Mouse (Mus musculus) embryo, embryonic 10.5 days (tissue): Measurements from ENCODE around the gene Nxpe3.
"Not testable (repeated sequence)": the region's sequence is repeated elsewhere in the genome, so short reads cannot be mapped to it uniquely, and the experiment has no call there.

Experiments used
- DNase-seq: peaks from one replicate; pipeline ENCODE4 v3.0.0-alpha.2; 2015; ENCODE audit warnings: low spot score

The Nxpe3 gene

GRCm38 (mm10) chr16:55890346-55891136 is 4.5 kb downstream of the Nxpe3 start:
- no peak for DNase-seq

DNA sequence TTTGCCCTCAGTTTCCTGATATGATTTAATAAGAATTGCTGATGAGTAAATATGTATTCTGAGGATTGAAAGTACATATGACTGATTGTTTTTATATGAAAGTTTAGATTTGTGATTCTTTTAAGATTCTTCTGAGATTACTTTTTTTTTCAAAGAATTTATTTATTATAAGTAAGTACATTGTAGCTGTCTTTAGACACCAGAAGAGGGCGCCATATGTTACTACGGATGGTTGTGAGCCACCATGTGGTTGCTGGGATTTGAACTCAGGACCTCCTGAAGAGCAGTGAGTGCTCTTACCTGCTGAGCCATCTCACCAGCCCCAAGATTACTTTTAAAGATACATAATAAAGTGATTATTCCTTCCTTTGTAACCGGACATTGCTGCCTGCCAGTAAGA is 5.6 kb downstream of the Nxpe3 start:
- no peak for DNase-seq

DNA sequence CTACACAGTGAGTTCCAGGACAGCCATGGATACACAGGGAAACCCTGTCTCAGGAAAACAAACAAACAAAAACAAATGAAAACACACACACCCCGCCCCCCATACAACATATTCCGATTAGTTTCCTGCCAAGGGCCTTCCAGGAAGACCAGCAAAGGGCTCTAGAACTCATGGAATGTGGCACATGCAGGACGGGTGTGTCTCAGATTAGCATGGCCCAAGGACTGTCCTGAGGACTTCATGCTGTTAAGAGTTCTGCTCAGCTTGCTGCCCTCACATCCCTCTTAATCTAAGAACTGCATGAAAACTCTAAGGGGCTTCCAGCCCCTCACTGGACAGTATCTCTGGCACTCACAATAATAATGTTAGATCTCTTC is 6.5 kb downstream of the Nxpe3 start:
- DNase-seq, result no peak

- DNase-seq, result peak; percentile 36
Measured at GRCm38 (mm10) chr16:55887814-55888583, 7.1 kb downstream of the Nxpe3 start.

GRCm38 (mm10) chr16:55884246-55884645 is 10.8 kb downstream of the Nxpe3 start:
- no peak for DNase-seq

DNA sequence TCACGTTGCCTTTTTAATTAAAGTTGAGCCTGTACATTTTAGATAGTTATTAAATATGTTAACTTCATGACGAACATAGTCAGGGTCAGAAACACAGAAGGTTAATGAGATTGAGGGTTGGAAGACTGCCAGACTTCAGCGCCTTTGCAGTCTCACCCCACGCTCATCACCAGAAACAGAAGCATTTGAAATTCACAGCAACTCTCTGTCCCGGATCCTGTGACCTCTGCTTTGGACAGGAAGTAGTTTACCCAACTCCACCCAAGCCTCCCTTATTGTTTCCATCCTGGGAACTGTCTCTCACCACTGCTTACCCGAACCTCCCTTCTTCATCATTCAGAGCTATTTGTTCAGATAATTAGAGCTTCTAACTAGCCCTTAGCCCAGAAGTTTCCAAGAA is 19.1 kb downstream of the Nxpe3 start:
- DNase-seq, result no peak

GRCm38 (mm10) chr16:55863832-55864231 is 31.3 kb downstream of the Nxpe3 start:
- DNase-seq, result no peak

DNA sequence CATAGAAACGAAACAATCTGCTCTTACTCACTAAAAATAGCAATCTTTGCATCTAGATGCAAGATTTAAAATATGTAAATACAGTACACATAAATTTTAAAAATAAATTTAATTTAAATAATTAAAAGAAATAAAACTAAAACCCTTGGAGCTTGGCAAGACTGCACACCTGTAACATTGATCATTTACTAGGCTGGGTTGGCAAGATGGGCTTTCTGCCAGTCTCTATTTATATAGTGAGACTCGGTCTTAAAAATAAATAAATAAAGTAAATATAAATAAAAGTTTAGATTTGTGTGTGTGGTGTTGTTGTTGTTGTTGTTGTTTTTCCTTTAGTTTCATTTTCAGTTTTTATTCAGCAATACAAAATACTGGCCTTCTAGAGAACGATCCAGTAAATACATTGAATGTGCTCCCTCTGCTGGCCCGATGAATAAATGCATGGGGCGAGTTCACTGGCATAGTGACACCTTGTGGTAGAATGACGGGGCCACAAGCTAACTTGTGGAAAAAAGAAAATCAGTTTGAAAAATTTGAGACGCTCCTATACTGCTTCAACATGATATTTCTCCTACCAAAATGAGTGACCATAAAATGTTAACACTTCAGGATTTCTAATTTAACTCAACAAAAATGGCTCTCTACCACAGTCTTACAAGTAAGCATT is 31.8 kb downstream of the Nxpe3 start:
- DNase-seq, result peak; percentile 88

DNA sequence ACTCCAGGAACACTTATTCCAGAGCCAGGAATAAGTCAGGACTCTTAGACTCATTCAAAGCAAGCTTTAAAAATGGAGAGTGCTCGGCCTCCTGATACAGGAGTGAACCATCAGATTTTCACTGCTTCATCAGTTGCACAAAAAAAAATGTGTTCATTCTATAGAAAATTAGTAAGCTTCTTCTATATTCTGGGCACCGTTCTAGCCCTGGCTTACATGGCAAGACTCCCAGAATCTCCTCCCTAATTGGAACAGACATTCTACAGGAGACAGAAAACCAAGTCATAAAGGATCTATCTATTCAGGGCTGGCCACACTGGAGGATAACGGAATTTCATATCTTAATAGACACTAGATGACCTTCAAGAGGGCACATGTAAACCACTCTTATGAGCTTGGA is 34.0 kb downstream of the Nxpe3 start:
- no peak for DNase-seq

- DNase-seq, result not testable (repeated sequence)
Measured at GRCm38 (mm10) chr16:55859421-55859820, 35.7 kb downstream of the Nxpe3 start.

DNA sequence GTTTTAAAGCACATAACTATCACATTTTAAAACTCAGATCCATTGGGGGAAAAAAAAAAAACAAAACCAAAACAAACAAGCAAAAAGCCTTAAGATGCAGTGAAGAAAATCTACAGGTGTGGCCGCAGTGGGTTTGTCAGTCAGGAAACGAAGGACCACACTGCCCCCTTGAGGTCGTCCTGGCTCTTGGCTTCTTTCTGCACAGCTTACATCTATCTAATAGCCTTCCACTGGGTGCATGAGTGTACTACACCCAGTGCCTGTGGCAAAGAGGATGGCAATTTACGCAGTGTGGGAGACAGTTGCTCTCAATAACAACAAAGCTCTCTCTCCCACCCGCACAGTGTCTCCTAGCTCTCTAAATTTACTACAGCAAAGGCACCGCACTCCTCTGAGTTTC is 36.6 kb downstream of the Nxpe3 start:
- peak; percentile 73 for DNase-seq

DNA sequence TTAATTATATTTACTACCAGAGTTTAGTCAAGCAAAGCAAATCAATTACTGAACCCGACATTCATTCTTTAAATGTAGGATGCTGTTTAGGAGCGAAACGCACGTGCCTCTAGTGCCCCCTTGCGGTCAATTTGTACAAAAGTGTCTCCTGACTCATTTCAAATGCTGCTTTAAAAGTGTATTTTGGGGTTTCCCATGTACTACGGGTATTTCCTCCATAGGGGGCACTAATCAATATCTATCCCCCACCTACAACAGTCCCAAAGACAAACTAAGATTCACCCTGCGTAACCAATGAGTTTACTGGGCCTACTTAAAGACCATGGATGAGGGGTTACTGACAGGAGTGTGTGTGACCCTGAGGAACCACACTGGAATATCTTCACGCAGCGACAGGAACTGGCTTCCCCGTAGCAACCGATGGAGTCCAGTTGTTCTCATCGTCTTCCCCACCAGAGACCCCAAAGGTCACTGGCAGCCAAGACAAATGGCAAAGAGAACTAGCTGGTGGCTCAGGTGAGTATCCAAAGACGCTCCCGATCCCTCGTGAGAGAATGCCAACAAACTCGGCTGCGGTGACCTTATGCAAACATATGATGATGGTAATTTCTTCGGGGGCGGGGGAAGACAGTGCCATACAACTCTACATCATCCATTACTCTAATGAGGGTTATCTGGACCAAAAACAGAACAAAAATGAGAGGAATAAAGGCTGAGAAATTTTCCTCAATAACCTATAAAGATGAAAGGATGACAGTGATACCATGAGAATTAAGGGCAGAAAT is 42.0 kb downstream of the Nxpe3 start:
- peak; percentile 91 for DNase-seq

DNA sequence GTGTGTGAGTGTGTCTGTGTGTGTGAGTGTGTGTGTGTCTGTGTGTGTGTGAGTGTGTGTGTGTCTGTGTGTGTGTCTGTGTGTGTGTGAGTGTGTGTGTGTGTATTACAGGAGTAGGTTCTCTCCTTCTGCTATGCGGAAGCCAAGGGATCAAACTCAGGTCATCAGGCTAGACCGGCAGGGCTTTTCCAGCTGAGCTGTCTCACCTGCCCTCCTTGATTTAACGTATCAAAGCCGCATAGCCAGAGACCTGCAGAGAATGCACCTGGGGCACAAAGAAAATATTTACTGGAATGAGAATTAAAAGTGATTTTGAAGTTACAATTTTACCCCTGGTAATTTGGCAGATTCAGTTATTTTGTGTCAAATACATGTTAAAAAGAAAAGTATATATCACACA is 42.6 kb downstream of the Nxpe3 start:
- DNase-seq, result no peak

DNA sequence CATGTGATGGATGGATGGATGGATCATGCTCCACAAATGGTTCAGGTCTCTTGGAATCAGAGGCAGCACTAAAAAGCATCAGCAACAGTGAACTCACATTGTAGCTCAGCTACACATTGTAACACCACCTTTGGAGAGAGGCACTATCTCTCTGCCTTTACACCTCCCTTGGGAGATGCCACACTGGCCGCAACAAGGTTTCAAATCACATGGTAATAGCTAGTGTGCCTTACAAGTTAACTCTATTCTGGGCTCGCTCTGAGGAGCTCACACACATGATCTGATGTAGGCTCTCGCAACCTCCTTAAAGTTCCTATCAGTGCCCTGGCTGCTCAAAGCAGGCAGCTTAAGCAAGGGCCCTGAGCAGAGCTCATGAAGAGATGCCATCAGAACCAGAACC is 44.6 kb downstream of the Nxpe3 start:
- DNase-seq, result no peak

DNA sequence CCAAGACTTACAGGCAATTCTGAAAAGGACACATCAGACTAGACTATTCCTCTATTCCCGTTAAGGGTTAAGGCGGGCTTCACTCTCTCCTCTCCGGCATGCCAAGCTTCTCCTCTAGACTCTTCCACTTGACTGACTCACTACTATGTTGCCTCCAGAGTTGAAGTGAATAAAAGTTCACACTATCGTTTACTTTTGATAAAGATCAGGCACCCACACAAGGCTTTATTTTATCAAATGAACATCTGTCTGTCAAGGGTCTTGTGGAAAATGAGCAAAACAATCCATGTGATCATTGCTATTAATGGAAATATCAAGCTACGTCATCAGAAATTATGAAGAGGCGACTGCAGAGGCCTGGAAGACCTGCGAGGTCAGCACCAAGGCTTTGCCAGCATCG is 47.4 kb downstream of the Nxpe3 start:
- no peak for DNase-seq

DNA sequence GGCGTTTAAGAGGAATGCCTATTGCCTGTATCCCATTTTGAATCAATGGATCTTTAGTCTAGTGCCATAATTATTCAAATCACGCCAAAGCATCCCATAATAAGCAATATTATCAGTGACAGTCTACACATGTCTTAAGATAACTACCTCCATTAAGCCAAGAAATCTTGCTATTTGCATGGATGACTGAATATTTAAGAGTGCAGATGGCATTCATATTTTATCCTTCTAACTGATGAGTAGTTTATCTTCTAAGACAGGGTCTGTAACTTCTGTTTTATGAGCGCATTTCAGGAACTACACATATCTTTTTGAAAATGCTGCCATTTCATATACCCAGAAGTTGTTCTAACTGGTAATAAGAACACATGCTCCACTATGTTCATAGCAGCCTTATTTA is 50.2 kb downstream of the Nxpe3 start:
- no peak for DNase-seq

DNA sequence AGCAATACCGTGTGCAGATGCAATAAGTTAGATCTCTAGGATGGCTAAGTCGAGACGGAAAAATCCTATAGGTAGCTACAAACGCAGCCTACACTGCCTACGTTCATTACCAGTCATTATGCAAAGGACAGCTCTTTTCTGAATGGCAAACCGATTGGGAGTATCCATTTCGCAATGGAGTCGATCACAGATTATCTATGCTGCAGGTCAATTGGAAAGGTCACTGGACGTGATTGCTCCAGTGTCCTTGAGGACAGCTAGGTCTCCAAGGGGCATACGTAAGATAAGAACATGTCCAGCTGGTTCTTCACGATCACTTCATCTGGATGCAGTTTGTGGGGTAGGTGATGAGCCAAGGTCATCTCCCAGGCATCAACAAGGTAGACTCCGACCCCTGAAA is 51.2 kb downstream of the Nxpe3 start:
- no peak for DNase-seq

GRCm38 (mm10) chr16:55843134-55843533 is 52.0 kb downstream of the Nxpe3 start:
- DNase-seq, result no peak

- no peak for DNase-seq
Measured at GRCm38 (mm10) chr16:55841506-55841905, 53.6 kb downstream of the Nxpe3 start.

- peak; percentile 92 for DNase-seq
Measured at GRCm38 (mm10) chr16:55838510-55839474, 56.3 kb downstream of the Nxpe3 start, which contains the start of gene Nfkbiz. Gene Nfkbiz (minus strand): TSS chr16:55838899.

- no peak for DNase-seq
Measured at GRCm38 (mm10) chr16:55838129-55838509, 57.0 kb downstream of the Nxpe3 start.
